Mouse (Mus musculus): ENCODE measurements around the gene Tfec.

GRCm38 (mm10) chr6:16846521-16846920 is 51.7 kb downstream of the Tfec start:
- no peak for TF ChIP-seq CTCF (IDR thresholded peaks at IDR 0.05; ENCODE audit: low read depth)
- TF ChIP-seq EP300 (IDR thresholded peaks at IDR 0.05; ENCODE audit: low read depth): no peak

Data from heart, postnatal 0 days (tissue).